Mouse (Mus musculus) heart, postnatal 0 days (tissue): ENCODE results near the gene Cubn. TPM values are rescaled to one million over a fixed set of nuclear protein-coding genes. Genes with fewer than 3 reads are reported as not detected.

Experiments used
- ATAC-seq: fragments of 200-750 bp; cut with Nextera tagmentation; 2 replicates; pipeline ENCODE4 v1.8.0; 2017; ENCODE audit warnings: low read depth, moderate number of reproducible peaks, moderate library complexity; ENCODE audit not compliant: insufficient read depth
- DNase-seq: peaks from one replicate; pipeline ENCODE4 v3.0.0-alpha.2; 2016; ENCODE audit warnings: low spot score
- H3K27ac ChIP-seq: fragments of 300-500 bp; sonication (generic); 2 replicates; pipeline ENCODE4 v1.5.1; 2014; ENCODE audit warnings: low read depth, mild to moderate bottlenecking
- H3K27me3 ChIP-seq: fragments of 300-500 bp; sonication (generic); 2 replicates; pipeline ENCODE4 v1.6.1; 2014; ENCODE audit warnings: low read length, mixed read lengths; ENCODE audit not compliant: control insufficient read depth, insufficient read depth
- H3K36me3 ChIP-seq: fragments of 300-500 bp; sonication (generic); replicated peaks from 2 replicates; pipeline ENCODE4 v1.6.1; 2014; ENCODE audit warnings: low read length, mixed read lengths; ENCODE audit not compliant: control insufficient read depth, insufficient read depth
- H3K4me1 ChIP-seq: fragments of 300-500 bp; sonication (generic); 2 replicates; pipeline ENCODE4 v1.6.1; 2014; ENCODE audit warnings: antibody characterized with exemption; ENCODE audit not compliant: control insufficient read depth, insufficient read depth
- H3K4me2 ChIP-seq: fragments of 300-500 bp; sonication (generic); 2 replicates; pipeline ENCODE4 v1.6.1; 2014; ENCODE audit warnings: low read depth, mild to moderate bottlenecking, low read length, moderate library complexity
- H3K4me3 ChIP-seq: fragments of 300-500 bp; sonication (generic); 2 replicates; pipeline ENCODE4 v1.5.1; 2014; ENCODE audit warnings: low read depth, low read length
- H3K9ac ChIP-seq: fragments of 300-500 bp; sonication (generic); replicated peaks from 2 replicates; pipeline ENCODE4 v1.6.1; 2014; ENCODE audit warnings: low read depth, low read length, mixed read lengths
- H3K9me3 ChIP-seq: fragments of 300-500 bp; sonication (generic); replicated peaks from 2 replicates; pipeline ENCODE4 v1.6.1; 2016; ENCODE audit warnings: low read length; ENCODE audit not compliant: control insufficient read depth
- CTCF ChIP-seq: IDR thresholded peaks from 2 replicates; pipeline ENCODE4 v1.5.1; 2016; ENCODE audit warnings: antibody characterized with exemption, control low read depth, low read depth
- EP300 ChIP-seq: IDR thresholded peaks from 2 replicates; pipeline ENCODE4 v1.6.1; 2016; ENCODE audit warnings: antibody characterized with exemption, low read depth
- WGBS: fragments of 180-500 bp; shearing (Covaris S2); extraction: QIAGEN DNeasy Blood & Tissue Kit; methylation state at CpG from one replicate; pipeline ENCODE4 v1.1.7; 2014; 5-methylcytosine and 5-hydroxymethylcytosine counted together
- polyA plus RNA-seq: library from polyadenylated mRNA; unstranded; fragments of >200 nt; fragmentation: Nextera tagmentation; extraction: Ambion mirVana; gene quantifications from 2 replicates; pipeline ENCODE4 v1.2.1, GENCODE M21; 2015
- total RNA-seq: library from RNA; depleted of rRNA; stranded (reverse); fragments of >200 nt; gene quantifications from 2 replicates; pipeline ENCODE4 v1.2.3, GENCODE M21; 2014; ENCODE audit warnings: low replicate concordance

Gene Cubn
- total and polyA plus RNA-seq, 2 experiments from 2014 or later, result 0.27 to 1.5 TPM

GRCm38 (mm10) chr2:13299031-13299430 lies 192.6 kb downstream of the Cubn start:
- peak; percentile 28 for DNase-seq
- Histone ChIP-seq H3K4me2 (no peak overlapping the region), H3K27ac (no peak overlapping the region), H3K4me1 (no peaks in the 10 kb centered on the region), H3K27me3 (no peaks in the 10 kb centered on the region), H3K36me3 (no peaks in the 10 kb centered on the region), H3K9ac (no peak overlapping the region), H3K9me3 (no peaks in the 10 kb centered on the region), H3K4me3 (no peak overlapping the region)
- 32% methylated on average over 3 of the region's 3 CpGs for WGBS
- no peak for TF ChIP-seq EP300
- peak; percentile 56 for TF ChIP-seq CTCF
- ATAC-seq, result no peak

GRCm38 (mm10) chr2:13297733-13298132 lies 193.9 kb downstream of the Cubn start:
- no peaks in the 10 kb centered on the region for H3K36me3 ChIP-seq
- WGBS, result 41% methylated on average over 5 of the region's 5 CpGs
- H3K9ac ChIP-seq, result no peak overlapping the region

GRCm38 (mm10) chr2:13290661-13291060 lies 201.0 kb downstream of the Cubn start:
- Histone ChIP-seq H3K4me3 (no peak overlapping the region), H3K4me1 (no peaks in the 10 kb centered on the region), H3K36me3 (no peaks in the 10 kb centered on the region), H3K4me2 (no peak overlapping the region), H3K27me3 (no peaks in the 10 kb centered on the region), H3K27ac (no peak overlapping the region), H3K9ac (no peak overlapping the region), H3K9me3 (no peaks in the 10 kb centered on the region)
- TF ChIP-seq EP300 (no peak), CTCF (peak; percentile 56)
- ATAC-seq (no peak), DNase-seq (peak; percentile 65)
- WGBS, result 0% methylated on average over 1 of the region's 1 CpGs

More at GRCm38 (mm10) chr2:13297733-13298132, 193.9 kb downstream of the Cubn start:
- DNase-seq (no peak), ATAC-seq (no peak)
- Histone ChIP-seq H3K9me3 (no peaks in the 10 kb centered on the region), H3K4me2 (no peak overlapping the region), H3K27ac (no peak overlapping the region), H3K4me1 (no peaks in the 10 kb centered on the region), H3K27me3 (no peaks in the 10 kb centered on the region), H3K4me3 (no peak overlapping the region)
- TF ChIP-seq EP300 (no peak), CTCF (no peak)

GRCm38 (mm10) chr2:13290070-13290469 lies 201.5 kb downstream of the Cubn start:
- 75% methylated on average over 3 of the region's 3 CpGs for WGBS
- Histone ChIP-seq H3K27me3 (no peaks in the 10 kb centered on the region), H3K36me3 (no peaks in the 10 kb centered on the region), H3K4me1 (no peaks in the 10 kb centered on the region), H3K9ac (no peak overlapping the region), H3K4me2 (no peak overlapping the region), H3K9me3 (no peaks in the 10 kb centered on the region), H3K27ac (no peak overlapping the region), H3K4me3 (no peak overlapping the region)
- TF ChIP-seq CTCF, result no peak
- no peak for TF ChIP-seq EP300
- ATAC-seq, result no peak
- no peak for DNase-seq

- peak overlapping the region; percentile 32; the same call in 1 of the 2 replicates for H3K4me2 ChIP-seq
Observed at GRCm38 (mm10) chr2:13278114-13278862, 213.3 kb downstream of the Cubn start.

GRCm38 (mm10) chr2:13275874-13276273 lies 215.7 kb downstream of the Cubn start:
- DNase-seq (no peak), ATAC-seq (no peak)
- 57% methylated on average over 7 of the region's 7 CpGs for WGBS
- Histone ChIP-seq H3K27ac (no peak overlapping the region), H3K27me3 (no peaks in the 10 kb centered on the region), H3K4me1 (0 out of 2 replicates have a peak, but pooled peaks cover under 1% of the 10 kb centered on the region), H3K36me3 (no peaks in the 10 kb centered on the region), H3K4me2 (no peak overlapping the region), H3K4me3 (no peak overlapping the region), H3K9me3 (no peaks in the 10 kb centered on the region), H3K9ac (no peak overlapping the region)
- TF ChIP-seq CTCF (0 out of 2 replicates have a peak, but pooled peaks have one; percentile 12), EP300 (no peak)

More at GRCm38 (mm10) chr2:13278114-13278862, 213.3 kb downstream of the Cubn start:
- Histone ChIP-seq H3K9ac (no peak overlapping the region), H3K4me1 (no peaks in the 10 kb centered on the region), H3K4me3 (no peak overlapping the region), H3K27ac (no peak overlapping the region), H3K36me3 (no peaks in the 10 kb centered on the region), H3K9me3 (no peaks in the 10 kb centered on the region), H3K27me3 (no peaks in the 10 kb centered on the region)
- 43% methylated on average over 10 of the region's 10 CpGs for WGBS
- TF ChIP-seq CTCF (peak; percentile 67), EP300 (no peak)
- ATAC-seq (no peak), DNase-seq (peak; percentile 55)
